Mouse (Mus musculus) liver, embryonic 14.5 days (tissue): ENCODE measurements at regions not wholly inside any gene's neighbourhood (a gene's known extent, or its start where the extent isn't known, plus 50 kb on each side); places are given as distances from the start of the nearest gene placed in this dataset.

ENCODE experiments used
- CTCF ChIP-seq: IDR thresholded peaks from 2 replicates; pipeline ENCODE4 v1.5.1; 2016; ENCODE audit warnings: antibody characterized with exemption, low read depth, control low read depth
- EP300 ChIP-seq: IDR thresholded peaks from 2 replicates; pipeline ENCODE4 v1.6.1; 2016; ENCODE audit warnings: antibody characterized with exemption, low read depth

GRCm38 (mm10) chr4:54610101-54610500 is 334.7 kb upstream of the Zfp462 start:
- no peak for TF ChIP-seq CTCF
- TF ChIP-seq EP300 = no peak
